Mouse (Mus musculus) T-helper 17 cell (primary cell): ENCODE data around the gene Cfap57.
"Not testable (repeated sequence)": the region's sequence is repeated elsewhere in the genome, so short reads cannot be mapped to it uniquely, and the experiment has no call there.

Experiments
- in situ Hi-C, 2 experiments: fragments of 300-600 bp; cut with MboI, MseI; formaldehyde crosslinking; loops; 1 replicate in 1 of 2; 2 replicates in 1 of 2; pipeline ENCODE4 v1.15.1; 2025; ENCODE audit warnings: high pct_unique_total_duplicates in 2 of 2

The Cfap57 gene

DNA sequence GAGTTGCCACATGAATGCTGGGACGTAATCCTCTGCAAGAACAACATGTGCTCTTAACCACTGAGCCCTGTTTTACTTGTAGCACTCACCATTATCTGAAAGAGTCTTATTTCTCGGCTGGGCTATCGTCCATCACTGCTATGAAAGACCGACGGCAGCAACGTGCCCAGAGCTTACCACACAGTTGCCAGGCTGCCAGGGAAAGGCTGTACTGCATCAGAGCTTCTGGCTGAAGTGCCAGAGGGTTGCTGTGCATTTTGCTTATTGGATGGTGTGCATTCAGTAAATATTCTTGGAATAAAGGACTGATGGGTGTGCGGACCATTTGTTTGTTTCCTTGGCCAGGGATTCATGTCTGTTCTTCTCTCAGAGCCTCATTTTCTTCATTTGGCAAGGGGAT lies 96.6 kb downstream of the Cfap57 start:
- in situ Hi-C loops, result loop anchor here in 1 of 2 experiments (10.0 kb wide), 1 partner anchor 889 kb away; no protein-coding TSS in a partner anchor

DNA sequence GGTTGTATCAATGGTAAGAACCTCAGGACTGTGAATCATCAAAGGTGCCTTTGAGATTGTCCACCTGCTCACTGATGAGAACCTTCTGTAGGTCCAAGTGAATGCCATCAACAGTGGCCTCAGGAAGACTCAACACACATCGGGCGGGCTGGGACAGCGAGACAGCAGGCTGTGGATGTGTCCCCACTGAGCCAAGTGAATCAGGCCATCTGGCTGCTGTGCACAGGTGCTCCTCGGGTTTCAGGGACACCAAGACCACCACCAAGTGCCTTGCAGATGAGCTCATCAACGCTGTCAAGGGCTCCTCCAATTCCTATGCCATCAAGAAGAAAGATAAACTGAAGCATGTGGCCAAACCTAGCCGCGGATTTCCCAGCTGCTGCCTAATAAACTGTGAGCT lies 98.3 kb downstream of the Cfap57 start:
- in situ Hi-C loops, result loop anchor here in 1 of 2 experiments (10.0 kb wide), 1 partner anchor 887 kb away; no protein-coding TSS in a partner anchor

DNA sequence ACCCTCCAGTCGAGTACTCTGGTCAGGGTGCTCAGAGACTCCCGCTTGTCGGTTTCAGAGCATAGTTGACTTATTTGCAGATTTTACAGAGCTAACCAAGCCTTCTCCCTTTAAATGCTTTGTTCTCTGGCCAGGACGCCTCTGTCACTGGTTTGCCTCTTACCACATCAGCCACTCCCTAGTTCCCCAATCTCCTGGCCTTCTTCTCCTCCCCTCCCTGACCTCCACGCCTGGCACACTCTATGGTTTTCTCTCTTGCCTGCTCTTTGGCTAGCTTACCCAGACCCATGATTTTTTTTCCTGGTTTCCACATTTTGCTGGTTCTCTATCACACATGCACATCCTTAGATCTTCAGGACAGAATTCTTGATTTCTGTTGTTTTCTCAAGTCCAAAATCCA lies 102.4 kb downstream of the Cfap57 start:
- in situ Hi-C loops, result no loop called here

DNA sequence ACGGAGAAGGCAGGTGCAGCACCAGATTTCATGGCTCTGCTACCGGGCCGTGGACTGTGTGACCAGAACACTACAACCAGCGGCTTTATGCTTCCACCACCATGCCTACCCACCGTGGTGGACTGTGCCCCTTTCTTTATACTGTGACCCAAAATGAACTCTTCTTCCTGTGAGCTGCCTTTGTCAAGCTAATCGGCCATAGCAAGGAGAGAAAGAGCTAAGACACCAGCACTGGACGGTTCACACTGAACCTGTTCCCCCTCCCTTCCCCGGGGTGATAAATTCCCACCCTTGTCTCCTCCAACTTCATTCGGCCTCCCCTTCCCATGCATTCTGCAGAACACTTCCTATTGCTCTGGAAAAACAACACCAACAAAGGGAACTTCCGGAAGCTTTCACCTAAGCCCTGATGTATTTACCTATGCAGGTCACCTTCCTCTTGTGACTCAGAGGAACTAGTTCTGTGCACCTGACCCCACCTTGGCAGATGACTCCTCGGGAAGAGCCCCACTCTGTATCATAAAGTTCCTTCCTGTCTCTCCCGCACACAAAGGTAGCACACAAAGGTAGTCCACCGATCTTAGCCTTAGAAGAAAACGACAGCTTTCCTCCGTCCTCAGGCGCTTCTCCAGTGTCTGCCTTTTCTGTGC lies 103.0 kb downstream of the Cfap57 start:
- in situ Hi-C loops, result no loop called here

DNA sequence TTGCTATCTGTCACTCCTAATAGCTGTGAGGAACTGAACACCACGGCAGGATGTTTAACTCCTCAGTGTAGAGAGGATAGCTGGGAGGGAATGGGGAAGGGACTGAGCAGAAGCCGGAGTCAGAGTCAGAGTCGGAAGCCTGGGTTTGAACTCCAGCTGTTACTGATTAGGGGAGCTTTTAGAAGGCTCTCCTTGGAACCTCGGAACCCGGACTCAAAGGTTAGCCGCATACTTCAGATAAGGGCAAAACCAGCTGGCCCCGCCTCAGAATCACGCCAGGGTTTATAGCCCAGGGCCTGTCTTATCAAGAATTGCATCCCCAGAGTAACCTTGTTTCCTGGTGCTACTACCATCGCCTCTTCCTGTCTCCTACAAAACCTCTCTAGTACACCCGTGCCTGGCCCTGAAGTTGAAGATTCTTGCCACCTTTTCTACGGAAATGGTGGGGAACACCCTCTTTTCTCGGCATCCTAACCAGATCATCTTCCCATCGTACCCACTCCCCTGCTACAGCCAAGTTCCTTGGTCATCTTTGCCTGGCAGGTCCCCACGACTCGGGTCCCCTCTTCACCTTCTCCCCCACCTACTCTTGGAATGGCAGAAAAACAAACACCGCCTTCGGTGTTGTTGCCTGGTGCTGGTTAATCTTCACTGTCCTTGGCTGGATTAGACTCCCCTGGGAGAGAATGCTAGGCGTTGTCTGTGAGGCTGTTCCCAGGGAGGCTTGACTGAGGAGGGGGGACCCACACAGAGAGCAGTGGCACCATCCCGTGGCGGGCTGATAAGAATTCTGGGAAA lies 103.7 kb downstream of the Cfap57 start:
- in situ Hi-C loops, result no loop called here

DNA sequence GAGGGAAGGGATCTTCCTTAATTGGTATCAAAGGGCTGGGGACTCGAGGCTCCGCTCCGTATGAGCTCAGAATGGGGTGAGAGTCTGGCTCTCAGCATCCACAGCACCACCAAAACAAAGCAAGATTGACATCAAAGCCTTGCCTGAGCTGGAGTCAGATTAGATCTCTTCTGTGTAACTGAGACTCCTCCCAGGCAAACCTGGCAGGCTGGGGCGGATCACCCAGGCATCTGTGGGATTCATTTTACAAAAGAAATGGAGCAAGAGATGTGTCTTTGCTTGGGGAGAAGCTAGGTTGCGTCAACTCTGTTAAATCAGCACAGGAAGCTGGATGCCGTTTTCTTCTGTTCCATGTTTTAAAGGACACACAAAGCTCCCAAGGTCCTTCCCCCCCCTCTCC lies 111.5 kb downstream of the Cfap57 start:
- in situ Hi-C loops, result no loop called here

DNA sequence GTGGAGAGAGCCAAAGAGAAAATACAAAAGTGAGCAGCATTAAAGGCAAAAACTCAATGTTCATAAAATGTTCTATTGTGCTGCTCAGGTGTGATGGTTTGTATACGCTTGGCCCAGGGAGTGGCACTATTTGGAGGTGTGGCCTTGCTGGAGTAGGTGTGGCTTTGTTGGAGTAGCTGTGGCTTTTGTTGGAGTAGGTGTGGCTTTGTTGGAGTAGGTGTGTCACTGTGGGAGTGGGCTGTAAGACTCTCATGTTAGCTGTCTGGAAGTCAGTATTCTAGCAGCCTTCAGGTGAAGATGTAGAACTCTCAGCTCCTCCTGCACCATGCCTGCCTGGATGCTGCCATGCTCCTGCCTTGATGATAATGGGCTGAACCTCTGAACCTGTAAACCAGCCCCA lies 113.4 kb downstream of the Cfap57 start:
- in situ Hi-C loops, result not testable (repeated sequence)

DNA sequence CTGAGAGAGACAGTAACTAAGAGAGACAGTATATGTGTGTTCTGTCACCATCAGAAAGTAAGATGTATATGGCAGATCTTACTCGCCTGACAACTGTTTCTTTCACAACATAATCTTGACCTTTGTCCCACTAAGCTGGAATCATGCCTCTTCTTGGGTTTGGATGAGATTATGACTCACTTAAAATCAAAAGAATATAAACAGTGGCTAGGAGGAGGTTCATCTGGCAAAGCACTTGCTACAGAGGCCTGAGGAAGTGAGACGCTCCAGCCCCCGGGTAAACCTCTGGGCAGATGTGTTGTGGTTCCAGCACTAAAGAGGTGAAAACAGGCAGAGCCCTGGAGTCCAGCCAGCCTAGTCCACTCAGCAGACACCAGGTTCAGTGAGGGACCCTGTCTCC lies 115.0 kb downstream of the Cfap57 start:
- in situ Hi-C loops, result no loop called here
